Mouse (Mus musculus): ENCODE results near the gene Fam19a5. TPM values are rescaled to one million over a fixed set of nuclear protein-coding genes. Genes with fewer than 3 reads are reported as not detected.

Fam19a5 gene
- polyA plus RNA-seq (2012): not detected in 2 replicates

DNA sequence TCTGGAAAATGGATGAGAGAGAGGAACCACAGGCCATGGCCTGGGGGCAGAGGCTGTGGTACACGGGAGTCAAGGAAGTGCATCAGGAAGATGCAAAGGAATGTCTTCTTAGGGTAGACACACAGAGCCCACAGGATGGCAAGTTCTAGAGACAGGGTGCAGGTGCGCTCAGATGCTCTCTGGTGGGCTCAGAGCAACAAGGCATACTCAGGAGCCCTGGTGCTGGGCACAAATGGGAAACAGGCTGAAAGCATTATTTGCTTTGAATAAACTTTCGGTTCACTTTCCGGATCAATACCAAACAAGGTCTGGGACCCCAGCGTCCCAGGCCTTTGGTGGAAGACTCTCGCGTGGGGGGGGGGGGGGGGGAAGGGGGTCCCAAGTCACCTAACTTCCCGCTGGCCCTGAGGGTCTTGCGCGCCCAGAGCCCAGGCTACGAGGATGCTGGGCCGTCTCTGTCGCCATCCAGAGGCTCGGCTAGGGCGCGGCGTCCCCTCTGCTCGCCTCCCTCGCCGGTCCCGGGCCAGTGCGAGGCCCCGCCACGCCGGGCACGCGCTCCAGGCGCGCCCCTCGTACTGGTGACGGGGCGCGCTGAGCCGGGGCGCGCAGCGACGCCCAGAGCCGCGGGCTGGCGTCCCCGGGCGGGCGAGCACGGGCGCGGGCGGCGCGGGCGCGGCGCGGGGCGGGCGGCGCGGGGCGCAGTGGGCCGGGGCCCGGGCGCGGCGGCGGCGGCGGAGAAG is at the start of gene Fam19a5:
Gene Fam19a5, plus strand, starts transcription at position 701 of the 740 bp plus-strand sequence.

All from megakaryocyte-erythroid progenitor cell, adult 5 weeks (primary cell).